Mouse (Mus musculus): ENCODE results near the gene Pcna.

- no peak for TF ChIP-seq POLR2A (IDR thresholded peaks at IDR 0.05; ENCODE audit: insufficient read depth, low read depth, low read length)
- no peak for TF ChIP-seq CTCF (IDR thresholded peaks at IDR 0.05; ENCODE audit: insufficient read depth, low read depth, low read length)
Measured at GRCm38 (mm10) chr2:132280518-132281120, 27.5 kb upstream of the Pcna start.

All from olfactory bulb, adult 2 months (tissue).